Mouse (Mus musculus) ES-Bruce4 (cell line): ENCODE results near the gene Stk11ip.

Source experiments
- CTCF ChIP-seq: IDR thresholded peaks from one replicate; pipeline ENCODE4 v1.8.1; 2011; ENCODE audit warnings: low read depth, low read length
- EP300 ChIP-seq: IDR thresholded peaks from 2 replicates; pipeline ENCODE4 v1.6.1; 2011; ENCODE audit warnings: low read depth, low read length; ENCODE audit not compliant: insufficient read depth
- POLR2A ChIP-seq: IDR thresholded peaks from one replicate; pipeline ENCODE4 v1.8.1; 2011; ENCODE audit warnings: low read length; ENCODE audit not compliant: insufficient read depth

DNA sequence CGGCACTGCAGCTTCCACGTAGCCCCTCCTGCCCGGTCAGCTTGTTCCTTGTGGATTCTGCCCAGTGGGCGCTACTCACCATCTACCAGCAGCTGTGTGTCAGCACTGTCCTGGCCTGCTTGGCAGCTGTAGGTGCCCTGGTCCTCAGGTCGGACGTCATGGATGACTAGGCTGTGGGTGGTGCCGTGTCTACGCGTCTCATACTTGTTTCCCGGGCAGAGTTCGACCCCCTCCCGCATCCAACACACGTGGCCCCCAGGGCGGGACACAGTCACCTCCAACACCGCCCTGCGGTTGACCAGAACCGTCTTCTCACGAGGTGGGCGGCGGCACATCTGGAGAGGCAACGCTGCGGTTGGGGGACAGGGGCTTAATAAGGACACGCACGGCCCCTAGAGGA is 34.8 kb upstream of the Stk11ip start:
- no peak for TF ChIP-seq CTCF
- TF ChIP-seq EP300 = no peak
- no peak for TF ChIP-seq POLR2A
